Mouse (Mus musculus) heart, embryonic 15.5 days (tissue): Measurements from ENCODE around the gene Fam187b. TPM values are rescaled to one million over a fixed set of nuclear protein-coding genes. Genes with fewer than 3 reads are reported as not detected.
A peak's percentile ranks its signal among the peaks of the same experiment; 100 is the strongest.

Experiments
- ATAC-seq: fragments of 200-750 bp; cut with Nextera tagmentation; replicated peaks from 2 replicates; pipeline ENCODE4 v1.8.0; 2017; ENCODE audit warnings: low read depth, moderate TSS enrichment; ENCODE audit not compliant: insufficient number of reproducible peaks, insufficient read depth, low FRiP score
- H3K27ac ChIP-seq: fragments of 300-500 bp; sonication (generic); 2 replicates; pipeline ENCODE4 v1.5.1; 2015; ENCODE audit warnings: mild to moderate bottlenecking, inconsistent platforms
- H3K27me3 ChIP-seq: fragments of 300-500 bp; sonication (generic); 2 replicates; pipeline ENCODE4 v1.6.1; 2015; ENCODE audit warnings: inconsistent platforms
- H3K36me3 ChIP-seq: fragments of 300-500 bp; sonication (generic); 2 replicates; pipeline ENCODE4 v1.6.1; 2015; ENCODE audit warnings: mild to moderate bottlenecking, inconsistent platforms
- H3K4me1 ChIP-seq: fragments of 300-500 bp; sonication (generic); replicated peaks from 2 replicates; pipeline ENCODE4 v1.6.1; 2015; ENCODE audit warnings: inconsistent platforms
- H3K4me2 ChIP-seq: fragments of 300-500 bp; sonication (generic); 2 replicates; pipeline ENCODE4 v1.6.1; 2015; ENCODE audit warnings: inconsistent platforms, mild to moderate bottlenecking, moderate library complexity
- H3K4me3 ChIP-seq: fragments of 300-500 bp; sonication (generic); 2 replicates; pipeline ENCODE4 v1.5.1; 2015; ENCODE audit warnings: mild to moderate bottlenecking, inconsistent platforms
- H3K9ac ChIP-seq: fragments of 300-500 bp; sonication (generic); 2 replicates; pipeline ENCODE4 v1.6.1; 2015; ENCODE audit warnings: mild to moderate bottlenecking, inconsistent platforms
- H3K9me3 ChIP-seq: fragments of 300-500 bp; sonication (generic); replicated peaks from 2 replicates; pipeline ENCODE4 v1.6.1; 2016; ENCODE audit warnings: inconsistent platforms
- WGBS: fragments of 180-500 bp; shearing (Covaris S2); methylation state at CpG from one replicate; pipeline ENCODE4 v1.1.7; 2015; ENCODE audit warnings: mixed read lengths; 5-methylcytosine and 5-hydroxymethylcytosine counted together
- polyA plus RNA-seq: library from polyadenylated mRNA; unstranded; fragments of >200 nt; fragmentation: Nextera tagmentation; extraction: Ambion mirVana; gene quantifications from 2 replicates; pipeline ENCODE4 v1.2.1, GENCODE M21; 2015

The Fam187b gene
- polyA plus RNA-seq, 1 experiment from 2014 or later, result 0.54 TPM

DNA sequence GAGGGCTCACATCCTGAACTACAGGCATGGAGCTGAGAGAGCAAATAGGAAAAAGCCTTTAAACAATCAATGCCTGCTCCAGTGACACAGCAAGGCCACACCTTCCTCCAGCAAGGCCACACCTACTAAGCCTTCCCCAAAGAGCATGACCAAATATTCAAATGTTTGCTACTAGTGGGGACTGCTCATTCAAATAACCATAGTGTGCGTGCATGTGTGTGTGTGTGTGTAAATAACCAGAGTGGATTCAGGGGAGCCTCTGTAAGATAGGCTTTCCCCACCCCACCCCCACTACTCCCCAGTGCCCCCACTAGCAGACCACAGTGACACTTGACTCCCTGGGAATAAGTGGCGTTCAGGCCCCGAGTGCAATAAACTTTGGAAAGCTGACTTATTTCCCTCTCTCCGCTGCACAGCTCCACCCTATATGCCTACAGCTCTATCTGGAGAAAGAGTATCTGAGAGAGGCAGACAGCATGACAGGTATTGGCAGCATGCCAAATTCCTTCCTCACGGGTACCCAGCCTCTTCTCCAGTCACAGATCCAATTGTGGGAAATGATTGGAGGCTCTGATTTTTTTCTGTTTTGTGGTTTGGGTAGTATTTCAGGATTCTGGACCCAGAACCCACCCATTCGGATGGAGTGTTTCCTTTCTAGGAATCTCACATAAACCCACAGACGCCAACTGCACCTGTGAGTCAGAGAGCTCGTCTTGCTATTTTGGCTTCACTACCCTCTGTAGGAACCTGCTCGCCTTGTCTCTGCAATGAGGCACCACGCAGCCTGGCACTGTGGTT is 43.7 kb downstream of the Fam187b start:
- 29% methylated on average over 10 of the region's 10 CpGs for WGBS
- ATAC-seq, result no peak; the same call in 1 of the 2 replicates

GRCm38 (mm10) chr7:31028609-31029008 is 55.0 kb downstream of the Fam187b start:
- Histone ChIP-seq H3K4me1 (0 out of 2 replicates have a peak, but pooled peaks cover 3% of the 10 kb centered on the region), H3K27ac (no peak overlapping the region), H3K4me3 (no peak overlapping the region), H3K4me2 (no peak overlapping the region), H3K27me3 (no peaks in the 10 kb centered on the region), H3K9ac (no peak overlapping the region), H3K9me3 (no peaks in the 10 kb centered on the region), H3K36me3 (no peaks in the 10 kb centered on the region)
- WGBS, result 67% methylated on average over 8 of the region's 8 CpGs
- ATAC-seq, result no peak

More for the DNA sequence above, 43.7 kb downstream of the Fam187b start:
- Histone ChIP-seq H3K4me2 (peak overlapping the region; percentile 42), H3K9ac (no peak overlapping the region), H3K36me3 (no peaks in the 10 kb centered on the region), H3K4me1 (peaks cover 18% of the 10 kb centered on the region), H3K9me3 (no peaks in the 10 kb centered on the region), H3K27ac (peak overlapping the region; percentile 62), H3K27me3 (no peaks in the 10 kb centered on the region), H3K4me3 (no peak overlapping the region)

DNA sequence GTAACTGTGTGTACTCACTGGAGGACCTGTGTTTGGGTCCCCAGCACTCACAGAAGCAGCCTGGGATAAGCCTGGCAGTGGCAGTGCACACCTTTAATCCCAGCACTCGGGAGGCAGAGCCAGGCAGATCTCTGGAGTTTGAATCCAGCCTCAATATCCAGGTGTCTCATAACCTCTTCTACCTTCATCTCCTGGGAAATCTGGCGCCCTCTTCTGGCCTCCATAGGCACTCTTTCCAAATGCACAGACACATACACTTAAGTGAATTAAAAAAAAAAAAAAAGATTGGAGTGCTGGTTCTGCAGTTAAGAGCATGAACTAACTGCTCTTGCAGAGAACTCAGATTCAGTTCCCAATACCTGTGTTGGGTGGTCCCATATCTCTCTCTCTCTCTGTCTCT is 57.1 kb downstream of the Fam187b start:
- no peak overlapping the region for H3K4me3 ChIP-seq
- no peak overlapping the region for H3K4me2 ChIP-seq
- no peak overlapping the region for H3K9ac ChIP-seq
- H3K27ac ChIP-seq, result no peak overlapping the region
- 67% methylated on average over 2 of the region's 2 CpGs for WGBS
- H3K9me3 ChIP-seq, result no peaks in the 10 kb centered on the region
- H3K27me3 ChIP-seq, result no peaks in the 10 kb centered on the region
- H3K4me1 ChIP-seq, result no peaks in the 10 kb centered on the region; the same call in 1 of the 2 replicates
- no peak for ATAC-seq
- no peaks in the 10 kb centered on the region for H3K36me3 ChIP-seq

DNA sequence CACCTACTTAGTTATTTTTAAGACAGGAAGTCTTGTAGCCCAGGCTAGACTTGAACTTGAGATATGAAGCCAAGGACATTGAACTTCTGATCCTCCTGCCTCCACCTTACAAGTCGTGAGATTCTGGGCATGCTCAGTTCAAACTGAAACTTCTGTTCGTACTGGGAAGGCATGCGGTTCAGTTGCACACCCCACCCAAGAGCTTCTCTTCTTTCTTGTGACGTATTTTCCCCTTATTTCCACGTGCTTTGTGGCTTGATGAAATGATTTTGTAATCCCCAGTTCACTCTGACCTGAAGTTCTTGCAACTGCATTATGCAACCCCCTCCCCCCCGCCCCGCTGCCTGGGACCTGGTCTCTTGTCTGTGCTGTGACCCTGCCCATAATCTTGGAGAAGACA is 58.1 kb downstream of the Fam187b start:
- WGBS, result 76% methylated on average over 7 of the region's 7 CpGs
- H3K4me2 ChIP-seq, result no peak overlapping the region

GRCm38 (mm10) chr7:31033409-31034165 is 60.0 kb downstream of the Fam187b start:
- H3K4me1 ChIP-seq, result no peaks in the 10 kb centered on the region; the same call in 1 of the 2 replicates
- H3K4me2 ChIP-seq, result no peak overlapping the region
- H3K27me3 ChIP-seq, result no peaks in the 10 kb centered on the region
- H3K9me3 ChIP-seq, result no peaks in the 10 kb centered on the region
- no peaks in the 10 kb centered on the region for H3K36me3 ChIP-seq
- ATAC-seq, result no peak
- no peak overlapping the region for H3K9ac ChIP-seq
- peak overlapping the region; percentile 33; the same call in 1 of the 2 replicates for H3K27ac ChIP-seq
- no peak overlapping the region for H3K4me3 ChIP-seq
- WGBS, result 56% methylated on average over 9 of the region's 9 CpGs

More for the DNA sequence above, 58.1 kb downstream of the Fam187b start:
- no peaks in the 10 kb centered on the region for H3K9me3 ChIP-seq
- H3K27me3 ChIP-seq, result no peaks in the 10 kb centered on the region
- no peaks in the 10 kb centered on the region; the same call in 1 of the 2 replicates for H3K4me1 ChIP-seq
- H3K27ac ChIP-seq, result no peak overlapping the region
- H3K36me3 ChIP-seq, result no peaks in the 10 kb centered on the region
- no peak for ATAC-seq
- H3K4me3 ChIP-seq, result no peak overlapping the region
- no peak overlapping the region for H3K9ac ChIP-seq

GRCm38 (mm10) chr7:31034789-31035188 is 61.2 kb downstream of the Fam187b start:
- no peak overlapping the region for H3K4me3 ChIP-seq
- no peaks in the 10 kb centered on the region for H3K27me3 ChIP-seq
- no peak overlapping the region for H3K27ac ChIP-seq
- H3K36me3 ChIP-seq, result no peaks in the 10 kb centered on the region
- H3K4me1 ChIP-seq, result no peaks in the 10 kb centered on the region; the same call in 1 of the 2 replicates
- no peak overlapping the region for H3K9ac ChIP-seq
- no peak overlapping the region for H3K4me2 ChIP-seq
- no peaks in the 10 kb centered on the region for H3K9me3 ChIP-seq
- no peak for ATAC-seq
- WGBS, result 56% methylated on average over 11 of the region's 11 CpGs

DNA sequence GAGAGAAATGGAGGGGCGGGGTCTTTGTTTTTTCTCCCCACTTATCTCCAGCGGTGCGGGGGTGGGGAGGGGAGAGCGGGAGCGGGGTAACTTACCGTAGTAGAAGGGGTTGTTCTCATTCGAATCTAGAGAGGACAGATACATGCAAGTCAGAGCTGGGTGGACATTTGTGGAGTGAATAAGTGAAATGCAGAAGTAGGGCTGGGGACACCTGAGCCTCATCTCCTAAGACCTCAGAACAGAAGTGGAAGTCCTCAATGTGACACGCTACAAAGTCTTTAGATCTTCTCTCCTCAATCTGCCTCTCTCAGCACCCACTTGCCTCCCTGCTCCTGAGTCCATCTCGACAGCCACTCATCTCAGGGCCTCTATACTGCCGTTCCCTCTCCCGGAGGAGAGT is 61.7 kb downstream of the Fam187b start:
- Histone ChIP-seq H3K27me3 (peaks cover 4% of the 10 kb centered on the region; the same call in 1 of the 2 replicates), H3K4me1 (no peaks in the 10 kb centered on the region; the same call in 1 of the 2 replicates), H3K36me3 (no peaks in the 10 kb centered on the region), H3K4me2 (no peak overlapping the region), H3K4me3 (no peak overlapping the region), H3K27ac (no peak overlapping the region), H3K9me3 (no peaks in the 10 kb centered on the region), H3K9ac (no peak overlapping the region)
- 74% methylated on average over 11 of the region's 11 CpGs for WGBS
- ATAC-seq, result no peak

DNA sequence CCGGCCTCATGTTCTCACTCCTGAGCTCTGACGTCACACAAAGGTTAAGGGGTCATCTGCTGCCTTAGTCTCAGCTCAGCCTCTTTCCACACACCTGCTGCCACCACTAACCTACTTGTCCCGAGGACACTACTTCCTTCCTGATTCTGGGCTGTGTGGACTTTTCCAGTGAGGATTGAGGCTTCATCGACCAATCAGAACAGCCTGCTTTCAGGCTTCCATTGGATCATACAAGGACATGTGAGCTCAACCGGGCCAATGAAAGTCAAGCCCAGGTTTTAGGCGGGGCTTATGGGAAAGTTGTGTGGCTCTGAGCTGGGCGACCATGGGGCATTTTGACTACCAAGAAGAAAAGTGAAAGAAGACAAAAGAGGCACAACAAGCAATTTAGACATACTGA is 63.3 kb downstream of the Fam187b start:
- peaks cover 13% of the 10 kb centered on the region for H3K27me3 ChIP-seq
- 77% methylated on average over 7 of the region's 7 CpGs for WGBS
- no peak for ATAC-seq
- H3K36me3 ChIP-seq, result no peaks in the 10 kb centered on the region
- H3K4me1 ChIP-seq, result peaks cover 9% of the 10 kb centered on the region
- H3K9ac ChIP-seq, result no peak overlapping the region
- no peak overlapping the region for H3K4me2 ChIP-seq
- no peak overlapping the region for H3K4me3 ChIP-seq
- H3K27ac ChIP-seq, result no peak overlapping the region
- no peaks in the 10 kb centered on the region for H3K9me3 ChIP-seq

DNA sequence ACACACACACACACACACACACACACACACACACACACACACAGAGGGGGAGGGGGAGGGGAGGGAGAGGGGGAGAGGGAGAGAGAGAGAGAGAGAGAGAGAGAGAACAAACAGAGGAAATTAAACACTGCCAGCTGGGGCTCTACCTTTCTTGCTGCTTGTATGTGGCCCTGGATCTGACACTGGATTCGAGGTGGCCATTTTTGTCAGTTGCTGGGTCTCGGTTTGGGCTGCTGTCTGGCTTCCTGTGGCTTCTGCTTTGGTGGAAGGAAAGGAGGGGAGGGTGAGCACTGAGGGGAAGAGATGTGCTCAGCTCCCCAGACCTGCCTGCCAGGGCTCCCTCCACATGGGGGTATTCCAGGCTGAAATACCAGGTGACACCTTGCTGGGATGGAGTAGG is 64.1 kb downstream of the Fam187b start:
- ATAC-seq, result no peak
- no peak overlapping the region for H3K4me3 ChIP-seq
- peaks cover 17% of the 10 kb centered on the region for H3K27me3 ChIP-seq
- H3K4me1 ChIP-seq, result peaks cover 17% of the 10 kb centered on the region
- H3K36me3 ChIP-seq, result no peaks in the 10 kb centered on the region
- no peak overlapping the region for H3K27ac ChIP-seq
- no peaks in the 10 kb centered on the region for H3K9me3 ChIP-seq
- no peak overlapping the region for H3K4me2 ChIP-seq
- H3K9ac ChIP-seq, result no peak overlapping the region
- WGBS, result 64% methylated on average over 2 of the region's 2 CpGs

GRCm38 (mm10) chr7:31039011-31039410 is 65.4 kb downstream of the Fam187b start:
- H3K9ac ChIP-seq, result no peak overlapping the region
- H3K4me2 ChIP-seq, result no peak overlapping the region
- ATAC-seq, result no peak
- peaks cover 25% of the 10 kb centered on the region for H3K27me3 ChIP-seq
- 78% methylated on average over 4 of the region's 4 CpGs for WGBS
- no peaks in the 10 kb centered on the region for H3K36me3 ChIP-seq
- H3K27ac ChIP-seq, result no peak overlapping the region
- H3K4me1 ChIP-seq, result peaks cover 18% of the 10 kb centered on the region
- no peaks in the 10 kb centered on the region for H3K9me3 ChIP-seq
- H3K4me3 ChIP-seq, result no peak overlapping the region
